Comparison of ENCODE assay signal across 7 mouse cellular contexts in the genomic region with DNA sequence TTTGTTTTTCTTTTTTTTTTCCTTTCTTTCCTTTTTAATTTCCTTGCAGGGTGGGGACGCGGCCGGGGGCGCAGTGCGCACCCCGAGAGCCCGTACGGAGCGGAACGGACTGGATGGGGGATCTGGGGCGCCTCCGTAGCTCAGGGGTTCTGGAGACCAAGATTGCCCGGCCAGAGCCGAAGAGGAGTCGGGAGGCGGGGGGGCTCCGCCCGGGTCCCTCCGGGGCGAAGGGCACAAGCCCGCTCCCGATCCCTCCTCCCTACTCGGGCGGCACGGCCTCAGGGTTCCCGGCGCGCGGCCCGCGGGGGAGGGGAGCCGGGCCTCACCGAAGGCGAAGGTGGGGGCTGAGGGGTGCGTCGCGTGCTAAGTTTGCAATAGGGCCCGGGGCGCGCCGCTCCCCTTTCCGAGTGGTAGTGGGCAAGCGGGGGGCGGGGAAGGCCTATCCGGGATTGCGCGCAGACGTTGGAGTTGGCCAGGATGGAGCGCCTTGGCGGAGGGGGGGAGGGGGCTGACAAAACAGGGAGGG. TPM values are rescaled to one million over a fixed set of nuclear protein-coding genes. Genes with fewer than 3 reads are reported as not detected.
DNase-seq lines count a peak whose midpoint lies in the region; ATAC-seq and TF ChIP-seq lines count a peak whose summit lies in the region.

No protein-coding gene starts in this region.

- H3K9me3 ChIP-seq in forebrain, embryonic 13.5 days (replicated peaks) = no peaks in the 10 kb centered on the region
- H3K9me3 ChIP-seq in midbrain, embryonic 11.5 days (ENCODE audit: control insufficient read depth, low read length) = no peaks in the 10 kb centered on the region

- peak overlapping the region; percentile 91 for H3K9ac ChIP-seq in forebrain, embryonic 13.5 days
- H3K9ac ChIP-seq in midbrain, embryonic 11.5 days (ENCODE audit: low read length) = peak overlapping the region; percentile 89

- WGBS in bone marrow, adult 2 months = 1% methylated on average over 49 of the region's 50 CpGs
- under 1% methylated on average over 49 of the region's 50 CpGs for WGBS in forebrain, embryonic 13.5 days
- WGBS in midbrain, embryonic 11.5 days = 0% methylated on average over 44 of the region's 50 CpGs

- ATAC-seq in forebrain, embryonic 13.5 days = peak; percentile 46
- peak; percentile 54 for ATAC-seq in midbrain, embryonic 11.5 days (ENCODE audit: low FRiP score)

- no peak for TF ChIP-seq CTCF in bone marrow, adult 2 months (IDR thresholded peaks at IDR 0.05; ENCODE audit: control insufficient read depth, insufficient read depth, low read length)

- peak; percentile 87 for DNase-seq in MN1 (ENCODE audit: low spot score)
- peak; percentile 83 for DNase-seq in heart, postnatal 14 days
- DNase-seq in layer of hippocampus, adult 8-10 months (ENCODE audit: low spot score in 2 of 2) = peak; percentile 74 to 76
- peak; percentile 97 for DNase-seq in midbrain, embryonic 11.5 days (ENCODE audit: low spot score, missing footprints)
- peak; percentile 83 to 84 for DNase-seq in spleen, postnatal 10 days (ENCODE audit: low spot score in 2 of 2)

- H3K4me3 ChIP-seq in bone marrow, adult 2 months (replicated peaks; ENCODE audit: control insufficient read depth, low read depth, low read length) = peak overlapping the region; percentile 83
- H3K4me3 ChIP-seq in forebrain, embryonic 13.5 days = peak overlapping the region; percentile 85
- H3K4me3 ChIP-seq in midbrain, embryonic 11.5 days (ENCODE audit: low read depth, low read length) = peak overlapping the region; percentile 78

- peak overlapping the region; percentile 97 for H3K4me2 ChIP-seq in forebrain, embryonic 13.5 days
- peak overlapping the region; percentile 98 for H3K4me2 ChIP-seq in midbrain, embryonic 11.5 days

- H3K27me3 ChIP-seq in forebrain, embryonic 13.5 days = peaks cover 40% of the 10 kb centered on the region
- H3K27me3 ChIP-seq in midbrain, embryonic 11.5 days (ENCODE audit: control insufficient read depth, insufficient read depth, low read length) = peaks cover 32% of the 10 kb centered on the region

- H3K27ac ChIP-seq in bone marrow, adult 2 months (ENCODE audit: control insufficient read depth, insufficient read depth, low read depth, low read length, poor library complexity) = peak overlapping the region; percentile 99
- H3K27ac ChIP-seq in forebrain, embryonic 13.5 days = peak overlapping the region; percentile 97
- peak overlapping the region; percentile 86 for H3K27ac ChIP-seq in midbrain, embryonic 11.5 days (ENCODE audit: low read depth, low read length)

- no peak for TF ChIP-seq POLR2A in bone marrow, adult 2 months (IDR thresholded peaks at IDR 0.05; ENCODE audit: borderline replicate concordance, control insufficient read depth, low read depth, low read length)

- intact Hi-C loops in heart, postnatal 14 days (cut with DNase I) = no loop called here

- peaks cover 12% of the 10 kb centered on the region for H3K4me1 ChIP-seq in bone marrow, adult 2 months (ENCODE audit: control insufficient read depth, insufficient read depth, low read length)
- H3K4me1 ChIP-seq in forebrain, embryonic 13.5 days = peaks cover 49% of the 10 kb centered on the region
- H3K4me1 ChIP-seq in midbrain, embryonic 11.5 days (ENCODE audit: control insufficient read depth, insufficient read depth, low read length) = peaks cover 40% of the 10 kb centered on the region

- no peaks in the 10 kb centered on the region for H3K36me3 ChIP-seq in forebrain, embryonic 13.5 days (ENCODE audit: poor library complexity, severe bottlenecking)
- H3K36me3 ChIP-seq in midbrain, embryonic 11.5 days (ENCODE audit: control insufficient read depth, insufficient read depth, low read length) = no peaks in the 10 kb centered on the region

RNA-seq across cellular contexts. Expression of a gene that starts 1.7 kb away (rescaled TPM):
- 28.2 and 31.0 TPM in 2 replicates for polyA plus RNA-seq in bone marrow, adult 2 months (2011; ENCODE audit: insufficient read depth, insufficient read length, low replicate concordance, missing spikeins)
- 10.4 and 10.6 TPM in 2 replicates for polyA plus RNA-seq in forebrain, embryonic 13.5 days (2015; fragmentation: Nextera tagmentation; extraction: Ambion mirVana)
- 10 to 100 TPM; 40.8 to 43.2 TPM for total RNA-seq in heart, postnatal 14 days (2021)
- 100 to 1,000 TPM in 3 of 4 experiments, 10 to 100 TPM in 1; 94.8 to 118 (median 103) TPM for total RNA-seq in layer of hippocampus, adult 8-10 months (2022)
- 5.3 and 5.6 TPM in 2 replicates for polyA plus RNA-seq in midbrain, embryonic 11.5 days (2014; fragmentation: Nextera tagmentation; extraction: Ambion mirVana)

RNA-seq across cellular contexts. Expression of a gene that starts 31.0 kb away (rescaled TPM):
- 11.1 and 29.0 TPM in 2 replicates for polyA plus RNA-seq in bone marrow, adult 2 months (2011; ENCODE audit: insufficient read depth, insufficient read length, low replicate concordance, missing spikeins)
- 54.2 and 57.0 TPM in 2 replicates for polyA plus RNA-seq in forebrain, embryonic 13.5 days (2015; fragmentation: Nextera tagmentation; extraction: Ambion mirVana)
- 10 to 100 TPM; 15.2 to 18.3 TPM for total RNA-seq in heart, postnatal 14 days (2021)
- total RNA-seq in layer of hippocampus, adult 8-10 months (2022) = 10 to 100 TPM; 27.0 to 35.1 (median 31.7) TPM
- polyA plus RNA-seq in midbrain, embryonic 11.5 days (2014; fragmentation: Nextera tagmentation; extraction: Ambion mirVana) = 42.1 and 46.5 TPM in 2 replicates

RNA-seq across cellular contexts. Expression of a gene that starts 31.1 kb away (rescaled TPM):
- 57.6 and 108 TPM in 2 replicates for polyA plus RNA-seq in bone marrow, adult 2 months (2011; ENCODE audit: insufficient read depth, insufficient read length, low replicate concordance, missing spikeins)
- 200 and 211 TPM in 2 replicates for polyA plus RNA-seq in forebrain, embryonic 13.5 days (2015; fragmentation: Nextera tagmentation; extraction: Ambion mirVana)
- total RNA-seq in heart, postnatal 14 days (2021) = 100 to 1,000 TPM; 115 to 122 TPM
- 100 to 1,000 TPM; 131 to 151 (median 135) TPM for total RNA-seq in layer of hippocampus, adult 8-10 months (2022)
- 189 and 210 TPM in 2 replicates for polyA plus RNA-seq in midbrain, embryonic 11.5 days (2014; fragmentation: Nextera tagmentation; extraction: Ambion mirVana)

RNA-seq across cellular contexts. Expression of a gene that starts 38.1 kb away (rescaled TPM):
- 0.87 TPM in 1 of 2 replicates, not detected in the other for polyA plus RNA-seq in bone marrow, adult 2 months (2011; ENCODE audit: insufficient read depth, insufficient read length, low replicate concordance, missing spikeins)
- polyA plus RNA-seq in forebrain, embryonic 13.5 days (2015; fragmentation: Nextera tagmentation; extraction: Ambion mirVana) = 0.30 and 0.42 TPM in 2 replicates
- under 1 TPM; 0.69 to 0.90 TPM for total RNA-seq in heart, postnatal 14 days (2021)
- under 1 TPM; 0.19 to 0.80 (median 0.68) TPM for total RNA-seq in layer of hippocampus, adult 8-10 months (2022)
- 0.08 and 0.34 TPM in 2 replicates for polyA plus RNA-seq in midbrain, embryonic 11.5 days (2014; fragmentation: Nextera tagmentation; extraction: Ambion mirVana)

RNA-seq across cellular contexts. Expression of a gene that starts 39.7 kb away (rescaled TPM):
- polyA plus RNA-seq in bone marrow, adult 2 months (2011; ENCODE audit: insufficient read depth, insufficient read length, low replicate concordance, missing spikeins) = 347 and 468 TPM in 2 replicates
- 555 and 583 TPM in 2 replicates for polyA plus RNA-seq in forebrain, embryonic 13.5 days (2015; fragmentation: Nextera tagmentation; extraction: Ambion mirVana)
- total RNA-seq in heart, postnatal 14 days (2021) = 1,000 to 10,000 TPM; 1,113 to 1,165 TPM
- total RNA-seq in layer of hippocampus, adult 8-10 months (2022) = 100 to 1,000 TPM; 820 to 960 (median 855) TPM
- polyA plus RNA-seq in midbrain, embryonic 11.5 days (2014; fragmentation: Nextera tagmentation; extraction: Ambion mirVana) = 398 and 422 TPM in 2 replicates

Comparison
In these comparisons a context has a peak if more than half of its experiments do, and no peak if none do; other contexts are left out.
1. Peak in every context shown above with its lines: DNase-seq, ATAC-seq, H3K4me3 ChIP-seq and H3K27ac ChIP-seq.